Mouse (Mus musculus): ENCODE results near the gene Tada1. TPM values are rescaled to one million over a fixed set of nuclear protein-coding genes. Genes with fewer than 3 reads are reported as not detected.
A peak's percentile ranks its signal among the peaks of the same experiment; 100 is the strongest.

Tada1 gene
- polyA plus RNA-seq (2015; fragmentation: Nextera tagmentation; extraction: Ambion mirVana): 53.7 and 54.1 TPM in 2 replicates

DNA sequence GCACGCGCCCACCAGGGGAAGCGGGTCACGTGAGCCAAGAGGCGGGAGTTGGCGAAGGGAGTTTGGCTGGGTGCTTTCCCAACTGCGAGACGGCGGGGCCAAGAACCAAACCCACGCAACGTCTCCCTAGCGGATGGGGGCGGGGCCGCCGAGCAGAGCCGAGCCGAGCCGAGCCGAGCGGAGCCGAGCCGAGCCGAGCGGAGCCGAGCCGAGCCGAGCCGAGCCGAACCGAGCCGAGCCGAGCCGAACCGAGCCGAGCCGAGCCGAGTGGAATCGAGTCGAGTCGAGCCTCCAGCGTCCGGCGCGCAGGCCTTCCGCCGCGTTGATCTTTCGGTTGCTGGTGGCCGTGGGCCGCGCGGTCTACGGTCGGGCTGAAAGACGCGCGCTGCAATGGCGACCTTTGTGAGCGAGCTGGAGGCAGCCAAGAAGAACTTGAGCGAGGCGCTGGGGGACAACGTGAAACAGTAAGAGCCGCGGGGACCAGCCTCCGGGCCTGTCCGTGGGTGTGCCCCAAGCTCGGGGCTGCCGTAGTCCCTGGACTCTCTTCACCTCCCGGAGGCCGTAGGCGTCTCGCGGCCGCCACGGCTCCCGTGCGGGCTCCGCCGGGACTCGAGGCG lies at the start of gene Tada1:
Tada1 (plus strand) TSS at position 85 of the 617 bp plus-strand sequence.
- DNase-seq (ENCODE audit: low spot score): peak; percentile 92

GRCm38 (mm10) chr1:166330752-166331151 lies 48.1 kb upstream of the Tada1 start:
- DNase-seq (ENCODE audit: low spot score): no peak

DNA sequence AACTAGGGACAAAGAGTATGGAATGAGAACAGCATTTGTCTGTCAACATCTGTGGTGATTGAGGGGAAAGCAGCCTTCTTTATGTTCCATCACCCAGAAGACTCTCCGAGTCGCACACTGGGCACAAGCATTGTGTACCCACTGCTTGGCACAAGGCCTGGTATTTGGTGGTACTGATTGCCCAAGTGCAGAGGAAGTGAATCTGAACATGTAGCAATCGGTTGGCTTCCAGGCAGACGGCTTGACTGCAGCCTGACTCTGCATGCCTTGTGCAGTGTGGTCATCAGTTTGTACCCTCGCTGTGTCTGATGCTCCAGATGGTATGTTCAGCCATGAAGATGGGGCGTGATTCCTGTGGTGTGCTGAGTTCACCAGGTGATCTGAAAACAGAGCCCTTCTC lies 39.8 kb upstream of the Tada1 start:
- DNase-seq (ENCODE audit: low spot score): no peak

GRCm38 (mm10) chr1:166342060-166342459 lies 36.8 kb upstream of the Tada1 start:
- no peak for DNase-seq (ENCODE audit: low spot score)

GRCm38 (mm10) chr1:166342539-166342938 lies 36.4 kb upstream of the Tada1 start:
- no peak for DNase-seq (ENCODE audit: low spot score)

- DNase-seq (ENCODE audit: low spot score): no peak
Measured at GRCm38 (mm10) chr1:166343586-166343985, 35.3 kb upstream of the Tada1 start.

DNA sequence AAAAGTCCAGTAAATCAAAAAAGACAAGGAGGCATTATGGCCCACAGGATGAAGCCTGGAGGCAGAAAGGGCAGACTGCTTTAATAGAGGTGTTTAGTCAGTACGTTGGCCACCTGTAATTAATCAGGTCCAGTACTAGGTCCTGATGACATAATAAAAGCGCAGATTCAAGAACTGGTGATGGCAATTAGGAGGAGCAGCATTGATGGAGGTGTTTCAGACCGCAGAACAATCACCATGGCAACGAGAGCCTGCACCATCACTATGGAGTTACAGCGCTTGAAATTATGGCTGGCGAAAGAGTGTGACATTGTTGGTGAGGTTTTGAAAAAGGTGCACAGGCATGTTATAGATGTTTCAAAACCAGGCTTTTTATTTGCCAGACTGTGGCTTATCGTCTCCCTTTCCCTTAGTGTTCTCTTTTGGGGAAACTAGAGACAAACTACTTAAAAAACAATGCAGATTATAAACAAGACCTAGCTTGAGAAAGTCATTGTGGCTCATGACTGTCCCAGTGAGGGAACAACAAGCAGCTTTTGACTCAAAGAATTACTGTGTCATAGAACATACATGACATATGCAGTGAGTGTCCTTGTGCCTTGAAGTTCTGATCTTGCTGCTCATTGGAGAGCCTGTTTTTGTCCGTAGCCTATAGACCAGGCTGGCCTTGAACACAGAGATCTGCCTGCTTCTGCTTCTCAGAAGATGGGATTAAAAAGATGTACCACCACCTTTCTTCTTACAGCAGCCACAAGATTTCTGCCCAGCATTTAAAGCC lies 34.4 kb upstream of the Tada1 start:
- no peak for DNase-seq (ENCODE audit: low spot score)

DNA sequence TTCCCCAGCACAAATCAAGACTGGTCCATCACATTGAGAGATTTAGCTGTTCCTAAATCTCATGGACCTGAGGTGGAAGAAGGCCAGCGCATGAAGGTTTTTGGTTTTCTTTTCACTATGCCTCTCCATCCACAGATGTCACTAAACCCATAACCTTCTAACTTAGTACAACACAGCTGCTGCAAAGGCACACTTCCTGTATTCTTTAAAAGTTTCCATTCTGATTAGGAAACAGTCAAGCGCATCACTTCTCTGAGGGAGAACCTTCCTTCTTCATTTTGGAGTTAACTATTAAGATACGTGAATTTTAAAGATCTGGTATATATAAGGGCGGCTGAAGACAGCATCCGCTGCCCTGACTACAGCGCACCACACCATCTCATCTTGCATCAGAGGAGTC lies 33.3 kb upstream of the Tada1 start:
- DNase-seq (ENCODE audit: low spot score): no peak

DNA sequence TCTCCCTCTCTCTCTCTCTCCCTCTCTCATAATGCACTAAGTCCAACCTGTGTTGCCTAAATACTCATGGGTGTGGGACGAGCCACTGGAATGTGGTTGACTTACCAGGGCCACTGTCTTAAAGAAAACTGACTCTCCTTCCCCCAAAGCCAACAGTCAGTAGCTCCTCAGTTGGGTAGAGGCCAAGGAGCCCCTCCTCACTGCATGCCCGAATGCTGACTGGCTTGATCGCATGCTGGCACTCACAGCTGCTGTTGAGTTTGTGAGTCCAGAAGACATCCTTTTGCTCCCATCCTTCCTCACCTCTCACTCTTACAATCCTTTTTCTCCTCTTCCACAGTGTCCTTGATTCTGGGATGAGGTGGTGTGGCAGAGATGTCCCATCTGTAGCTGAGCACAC lies 32.0 kb upstream of the Tada1 start:
- DNase-seq (ENCODE audit: low spot score): no peak

DNA sequence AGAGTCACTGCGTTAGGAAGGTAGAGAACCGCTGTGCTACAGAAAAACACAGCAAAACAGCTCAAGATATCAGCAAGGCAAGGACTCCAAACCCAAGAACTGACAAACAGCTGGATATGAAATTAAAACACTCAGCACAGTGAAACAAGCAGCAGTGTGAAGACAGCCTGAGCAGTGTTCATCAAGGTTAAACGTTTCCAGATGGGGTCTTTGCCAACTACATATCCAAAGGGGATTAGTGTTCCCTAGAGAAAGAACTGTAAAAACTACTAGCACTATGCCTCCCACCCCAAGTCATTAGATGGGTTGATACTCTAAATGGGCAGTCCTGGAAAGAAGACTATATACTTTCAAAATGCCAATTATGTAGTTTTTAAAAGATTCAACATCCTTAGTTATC lies 29.6 kb upstream of the Tada1 start:
- no peak for DNase-seq (ENCODE audit: low spot score)

GRCm38 (mm10) chr1:166349751-166350150 lies 29.1 kb upstream of the Tada1 start:
- DNase-seq (ENCODE audit: low spot score): no peak

DNA sequence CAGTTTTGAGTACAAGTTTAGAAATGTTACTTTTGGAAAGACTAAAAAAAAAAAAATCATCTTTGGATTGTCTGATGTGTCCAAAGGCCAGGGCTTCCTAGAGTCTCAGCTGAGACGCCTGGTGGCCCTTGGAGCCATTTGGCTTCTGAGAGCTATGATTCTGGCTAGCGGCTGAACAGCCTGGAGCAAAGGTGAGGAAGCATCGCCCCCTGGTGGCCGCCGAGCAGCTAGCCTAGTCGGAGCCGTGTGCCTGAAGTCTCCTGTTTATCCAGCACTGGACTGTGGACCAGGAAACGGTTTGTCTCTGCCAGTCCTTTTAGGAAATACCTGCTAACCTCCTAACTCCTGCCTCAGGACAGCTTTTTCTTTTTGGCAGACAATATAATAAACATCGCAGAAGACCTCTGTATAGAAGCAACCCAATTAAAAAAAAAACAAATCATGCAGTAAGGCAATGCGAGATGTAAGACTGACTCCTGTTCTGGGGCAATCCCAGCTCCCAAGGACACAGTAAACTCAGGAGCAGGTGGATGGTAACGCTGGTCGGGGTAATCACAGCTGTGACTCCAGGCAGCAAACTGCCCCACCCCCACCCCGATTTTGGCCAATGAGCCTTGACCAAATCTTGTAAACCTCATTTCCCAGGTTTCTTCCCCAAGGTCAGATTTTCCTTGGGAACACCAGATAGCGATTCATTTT lies 18.6 kb upstream of the Tada1 start:
- DNase-seq (ENCODE audit: low spot score): peak; percentile 52

- DNase-seq (ENCODE audit: low spot score): no peak
Measured at GRCm38 (mm10) chr1:166360896-166361295, 18.0 kb upstream of the Tada1 start.

- no peak for DNase-seq (ENCODE audit: low spot score)
Measured at GRCm38 (mm10) chr1:166361842-166362241, 17.1 kb upstream of the Tada1 start.

GRCm38 (mm10) chr1:166362659-166363058 lies 16.2 kb upstream of the Tada1 start:
- no peak for DNase-seq (ENCODE audit: low spot score)

GRCm38 (mm10) chr1:166363122-166363521 lies 15.8 kb upstream of the Tada1 start:
- DNase-seq (ENCODE audit: low spot score): no peak

DNA sequence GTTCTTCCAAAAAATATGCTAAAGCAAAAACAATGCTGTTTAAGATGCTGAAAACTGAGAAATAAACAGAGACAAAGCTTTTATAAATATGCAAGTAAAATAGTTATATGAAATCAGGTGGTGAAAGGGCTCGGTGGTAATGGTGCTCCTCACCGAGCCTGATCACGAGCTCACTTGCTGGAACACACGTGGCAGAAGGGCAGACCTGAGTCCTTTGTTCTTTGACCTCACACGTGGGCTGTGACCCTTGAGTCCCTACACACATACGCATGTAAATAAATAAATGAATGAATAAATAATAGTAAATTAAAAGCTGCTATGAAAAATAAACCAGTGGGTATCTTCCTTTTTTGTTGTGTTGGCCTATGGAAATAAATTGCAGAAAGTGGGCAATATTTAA lies 1.7 kb upstream of the Tada1 start:
- DNase-seq (ENCODE audit: low spot score): no peak

DNA sequence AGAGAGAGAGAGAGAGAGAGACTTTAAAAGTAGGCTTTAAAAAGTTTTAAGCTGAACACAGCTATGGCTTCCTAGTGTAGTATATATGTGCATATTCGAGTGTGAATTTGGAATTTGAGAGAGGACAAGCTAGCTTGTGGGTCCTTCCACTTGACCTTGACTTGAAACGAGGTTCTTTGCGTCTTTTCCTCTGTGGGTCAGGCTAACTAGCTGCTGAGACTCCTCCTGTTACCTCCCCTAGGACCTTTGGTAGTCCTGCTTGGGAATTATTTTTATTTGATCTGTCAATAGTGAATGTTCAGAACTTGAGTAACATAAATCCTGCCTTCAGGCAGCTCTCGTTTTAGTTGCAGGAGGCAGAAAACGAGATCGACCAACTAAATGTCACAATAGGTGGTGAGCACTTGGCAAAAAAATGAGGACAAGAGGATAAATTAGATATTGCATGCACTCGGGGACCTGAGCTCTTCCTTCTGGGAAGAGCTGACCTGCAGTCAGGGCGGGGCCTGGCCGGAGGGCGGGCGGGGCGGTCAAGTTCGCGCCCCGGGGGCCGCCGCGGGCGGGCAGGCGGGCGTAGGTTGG lies 375 bp upstream of the Tada1 start:
- DNase-seq (ENCODE audit: low spot score): no peak

DNA sequence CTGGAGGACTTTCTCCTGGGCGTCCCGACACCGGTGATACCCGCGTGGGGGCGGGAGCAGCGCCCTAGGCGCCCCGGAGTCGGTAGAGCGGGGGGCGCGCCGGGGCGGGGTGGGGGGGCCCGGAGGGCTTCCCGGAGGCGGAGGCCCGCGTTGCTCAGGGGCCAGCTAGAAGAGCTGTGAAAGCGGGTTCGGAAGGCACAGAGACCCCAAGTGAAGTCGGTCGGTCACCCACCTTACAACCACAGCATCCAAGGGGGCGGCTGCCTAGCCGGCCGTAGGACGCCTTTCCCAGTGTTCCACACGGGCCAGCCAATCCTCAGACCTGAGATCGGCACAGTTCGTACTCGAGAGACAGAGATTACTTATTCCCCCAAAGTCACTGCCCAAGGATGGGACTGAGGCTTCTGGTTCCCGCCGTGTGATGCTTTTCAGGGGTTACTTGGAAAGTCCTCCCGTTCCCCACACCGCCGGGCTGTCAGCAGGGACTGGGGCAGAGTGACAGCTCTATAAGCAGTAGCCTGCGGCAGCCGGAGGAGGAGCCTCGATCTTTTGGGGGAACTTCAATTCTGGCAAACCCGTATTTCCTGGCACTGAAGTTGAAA lies 834 bp downstream of the Tada1 start:
- DNase-seq (ENCODE audit: low spot score): peak; percentile 81

GRCm38 (mm10) chr1:166381336-166381735 lies 2.4 kb downstream of the Tada1 start:
- DNase-seq (ENCODE audit: low spot score): no peak

- DNase-seq (ENCODE audit: low spot score): no peak
Measured at GRCm38 (mm10) chr1:166381821-166382220, 2.9 kb downstream of the Tada1 start.

DNA sequence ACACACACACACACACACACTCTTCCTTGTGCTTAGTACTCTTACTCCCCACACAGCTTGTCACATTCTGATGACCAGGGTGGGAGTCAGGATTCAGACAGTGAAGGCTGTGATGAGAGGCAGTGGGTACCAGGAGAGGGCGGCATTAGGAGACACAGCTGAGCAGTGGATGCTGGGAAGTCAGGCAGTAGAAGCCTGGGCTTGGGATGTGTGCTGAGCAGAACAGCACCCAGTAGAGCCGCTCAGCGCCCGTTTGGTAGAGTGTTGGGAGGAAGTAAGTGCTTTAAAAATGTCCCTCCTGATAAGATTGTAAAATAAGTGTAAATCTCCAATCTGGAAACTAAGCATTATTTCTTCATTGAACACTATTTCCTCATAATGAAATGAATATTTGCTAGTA lies 3.7 kb downstream of the Tada1 start:
- DNase-seq (ENCODE audit: low spot score): no peak
